Mouse (Mus musculus) left cerebral cortex, postnatal 10 days (tissue): Measurements from ENCODE around the gene Zfp512. TPM values are rescaled to one million over a fixed set of nuclear protein-coding genes. Genes with fewer than 3 reads are reported as not detected.
"Not testable (repeated sequence)": the region's sequence is repeated elsewhere in the genome, so short reads cannot be mapped to it uniquely, and the experiment has no call there.

ENCODE experiments used
- DNase-seq, 2 experiments: peaks; one replicate each; pipeline ENCODE4 v3.0.0; 2021 to 2022; ENCODE audit warnings: low spot score in 2 of 2, mixed read lengths in 1 of 2; ENCODE audit errors: extremely low spot score in 1 of 2
- intact Hi-C: fragments of 180-260 bp; cut with DNase I; formaldehyde crosslinking; loops from one replicate; pipeline ENCODE4 v1.15.1; 2025
- total RNA-seq, 2 experiments: library from RNA; stranded (reverse); gene quantifications; 2 replicates each; pipeline ENCODE4 v1.2.3; 2021

The Zfp512 gene
- total RNA-seq: 10 to 100 TPM; 58.2 to 60.8 TPM

DNA sequence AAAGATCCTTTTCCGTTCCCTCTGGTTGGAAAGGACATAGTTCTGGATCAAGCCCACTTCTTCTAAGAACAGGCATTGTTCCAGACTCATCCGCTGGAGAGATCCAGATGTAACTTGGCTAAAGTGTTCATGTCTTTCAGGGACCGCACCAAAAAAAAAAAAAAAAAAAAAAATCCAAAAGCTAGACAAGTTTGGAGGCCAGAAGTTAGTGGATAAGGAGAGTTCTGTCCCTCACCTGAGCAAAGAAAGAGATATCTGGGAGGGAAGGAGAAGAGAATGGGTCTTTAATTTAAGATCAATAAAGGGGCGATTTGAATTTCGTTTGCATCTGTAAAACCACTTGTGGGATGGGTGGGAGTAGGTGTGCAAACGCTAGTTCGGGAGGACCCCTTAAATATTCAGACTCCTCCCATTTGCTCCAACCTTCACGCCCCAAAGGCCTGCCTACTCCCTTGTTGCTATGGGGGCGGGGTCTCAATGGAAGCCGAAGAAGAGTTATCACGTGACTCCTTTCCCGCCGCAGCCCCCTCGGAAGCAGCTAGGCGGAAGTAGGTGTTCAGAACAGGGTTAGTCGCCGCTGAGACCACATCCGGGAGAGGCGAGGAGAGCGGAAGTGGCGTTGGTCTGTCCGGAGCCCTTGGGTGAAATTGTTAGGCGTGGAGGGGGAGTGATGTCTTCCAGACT lies at the start of gene Zfp512:
Zfp512 (plus strand) TSS at position 554 of the 684 bp plus-strand sequence.
- intact Hi-C loops: no loop called here
- DNase-seq: peak; percentile 95 to 97

DNA sequence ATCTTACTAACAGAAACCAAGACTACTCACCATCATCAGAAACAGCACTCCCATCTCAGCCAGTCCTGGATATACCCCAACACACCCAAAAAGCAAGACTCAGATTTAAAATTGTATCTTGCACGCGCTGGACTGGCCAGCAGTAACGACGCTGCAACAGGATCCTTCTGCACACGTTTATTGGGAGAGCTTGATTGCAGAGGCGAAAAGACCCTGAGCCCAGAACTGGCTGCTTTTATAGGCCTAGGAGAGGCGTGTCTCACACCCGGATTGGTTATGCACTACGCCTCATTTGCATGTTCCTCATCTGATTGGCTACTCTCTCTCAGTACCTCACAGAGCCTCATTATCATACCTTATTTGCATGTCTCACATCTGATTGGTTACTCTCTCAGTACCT lies 17.5 kb upstream of the Zfp512 start:
- intact Hi-C loops, DNase-seq: not testable (repeated sequence)

- intact Hi-C loops: no loop called here
- DNase-seq: no peak
Measured at GRCm38 (mm10) chr5:31451336-31451735, 895 bp upstream of the Zfp512 start.

DNA sequence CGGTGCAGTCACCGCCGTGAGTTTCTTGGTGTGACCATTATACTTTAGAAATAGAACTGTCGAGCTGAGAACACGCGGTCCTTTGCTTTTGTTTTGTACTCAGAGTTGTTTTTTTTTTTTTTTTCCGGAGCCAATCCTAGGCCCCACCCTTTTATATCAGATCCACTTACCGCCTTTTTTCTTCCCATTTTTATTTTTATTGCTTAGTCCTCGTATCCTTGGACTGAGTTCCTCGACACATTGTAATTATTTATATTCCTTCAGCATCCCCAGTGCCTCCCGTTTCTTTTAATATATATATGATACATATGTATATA lies 289 bp downstream of the Zfp512 start:
- intact Hi-C loops: no loop called here
- no peak for DNase-seq

DNA sequence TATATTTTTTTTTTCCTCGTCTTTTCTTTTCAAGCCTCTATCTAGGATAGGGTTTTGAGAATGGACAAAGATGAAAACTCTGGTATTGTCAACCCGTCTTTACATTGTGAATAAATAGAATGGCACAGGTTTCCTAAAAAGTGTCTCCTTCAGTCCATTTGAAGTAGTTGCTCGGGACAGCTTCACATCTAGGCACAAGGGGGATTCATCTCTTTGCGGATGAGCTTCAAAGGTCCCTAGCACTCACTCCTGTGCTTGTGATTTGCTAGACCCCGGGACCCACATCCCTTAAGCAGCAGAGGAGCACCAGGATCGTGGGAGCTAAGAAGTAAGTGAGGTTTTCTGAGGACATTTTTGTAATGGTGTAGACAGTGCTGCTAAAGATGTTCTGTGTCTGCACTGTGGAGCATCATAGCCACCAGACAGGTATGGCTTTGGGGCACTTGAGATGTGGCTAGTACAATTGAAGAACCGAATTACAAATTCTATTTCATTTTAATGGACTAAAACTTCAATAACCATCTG lies 717 bp downstream of the Zfp512 start:
- intact Hi-C loops: no loop called here
- DNase-seq: no peak

DNA sequence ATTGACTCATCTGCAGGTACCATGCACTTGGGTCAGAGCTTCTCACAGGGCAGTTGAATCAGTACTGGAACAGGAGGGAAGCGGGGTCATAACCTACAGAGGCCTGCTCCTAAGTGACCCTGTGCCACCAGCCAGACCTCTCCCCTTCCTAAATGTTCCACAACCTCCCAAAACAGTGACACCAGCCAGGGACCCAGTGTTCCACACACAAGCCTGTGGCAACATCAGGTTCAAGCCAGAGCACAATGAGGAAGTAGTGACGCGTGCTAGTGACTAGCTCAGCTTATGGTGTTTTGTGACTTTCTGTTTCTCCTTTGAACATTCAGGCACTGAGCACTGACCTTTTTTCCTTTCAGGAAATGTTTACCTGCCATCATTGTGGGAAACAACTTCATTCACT lies 15.6 kb downstream of the Zfp512 start:
- intact Hi-C loops: loop anchor here (5.0 kb wide), 1 partner anchor 180 kb away; no protein-coding TSS in a partner anchor
- no peak for DNase-seq

GRCm38 (mm10) chr5:31469711-31470110 lies 17.5 kb downstream of the Zfp512 start:
- intact Hi-C loops: loop anchor here (5.0 kb wide), 1 partner anchor 182 kb away; no protein-coding TSS in a partner anchor
- DNase-seq: peak in 1 of 2 experiments; percentile 30

- peak in 1 of 2 experiments; percentile 73 for DNase-seq
- intact Hi-C loops: no loop called here
Measured at GRCm38 (mm10) chr5:31470334-31470733, 18.1 kb downstream of the Zfp512 start.

DNA sequence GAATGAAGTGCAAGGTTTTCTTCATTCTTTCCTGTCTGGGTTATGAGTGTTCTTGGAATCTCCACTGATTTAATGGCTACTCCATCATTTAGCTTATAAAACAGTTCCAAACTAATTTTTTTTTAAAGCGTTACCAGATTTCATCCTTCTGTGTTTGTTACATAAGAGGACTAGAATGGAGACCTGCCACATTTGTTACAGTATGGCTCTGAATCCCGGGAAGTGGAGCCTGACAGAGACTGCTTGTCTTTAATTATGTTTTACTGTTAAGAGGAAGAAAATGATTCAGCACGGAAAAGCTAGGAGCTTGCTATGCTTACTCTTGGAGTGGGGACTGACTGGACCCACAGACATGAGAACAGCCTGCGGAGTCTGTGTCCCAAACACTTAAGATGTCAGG lies 28.3 kb downstream of the Zfp512 start:
- intact Hi-C loops: no loop called here

GRCm38 (mm10) chr5:31485440-31485839 lies 33.2 kb downstream of the Zfp512 start, which contains the start of gene 4930548H24Rik:
TSS of gene 4930548H24Rik (plus strand) at chr5:31485740.
- intact Hi-C loops: no loop called here
- no peak for DNase-seq

More for the DNA sequence above, 28.3 kb downstream of the Zfp512 start:
- no peak for DNase-seq

DNA sequence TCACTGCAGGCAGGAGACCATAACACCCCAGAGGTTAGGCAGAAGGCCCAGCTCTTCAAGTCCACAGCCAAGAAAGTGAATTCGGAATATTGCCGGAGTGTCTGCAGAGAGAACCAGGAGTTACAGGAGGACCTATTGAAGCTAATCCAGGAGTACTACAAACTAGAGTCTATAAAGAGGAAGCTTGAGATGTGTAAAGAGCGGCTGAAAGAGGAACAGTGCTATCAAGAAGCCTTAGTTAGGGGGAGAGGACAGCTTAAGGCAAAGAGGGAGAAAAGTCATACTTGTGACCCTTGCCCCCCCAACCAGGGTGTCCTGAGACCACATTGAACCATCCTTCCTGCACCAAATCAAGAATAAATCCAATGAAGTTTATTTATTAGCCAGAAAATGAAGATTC lies 35.7 kb downstream of the Zfp512 start:
- DNase-seq: no peak
- intact Hi-C loops: no loop called here

DNA sequence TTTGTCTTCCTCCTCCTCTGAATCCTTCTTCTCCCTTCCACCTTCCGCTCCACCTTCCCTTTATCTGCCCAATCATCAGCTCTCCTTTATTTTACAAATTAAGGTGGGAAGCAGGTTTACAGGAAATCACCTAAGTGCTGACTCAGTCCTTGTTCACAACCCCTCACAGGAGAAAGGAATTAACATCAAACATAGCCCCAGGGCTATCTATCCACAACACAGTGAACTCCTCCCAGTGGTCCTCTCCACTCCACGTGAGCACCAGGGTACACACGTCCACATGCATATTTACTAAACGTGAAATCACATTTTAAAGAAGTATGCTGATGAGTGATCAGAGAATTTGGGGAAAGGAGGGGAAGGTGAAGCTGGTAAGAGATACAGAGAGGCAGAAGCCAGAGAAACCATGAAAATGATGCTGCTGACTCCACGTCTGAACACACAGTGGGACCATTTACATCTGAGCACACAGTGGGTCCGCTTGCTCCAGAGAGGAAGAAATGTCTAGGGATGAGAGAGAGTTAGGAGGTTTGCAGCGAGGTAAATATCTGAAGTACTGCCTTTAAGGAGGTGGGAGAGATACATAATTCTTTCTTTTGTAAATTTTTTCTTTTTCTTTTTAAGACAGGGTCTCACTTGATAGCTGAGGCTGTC lies 37.0 kb downstream of the Zfp512 start:
- DNase-seq: no peak
- intact Hi-C loops: no loop called here

GRCm38 (mm10) chr5:31492031-31492430 lies 39.8 kb downstream of the Zfp512 start:
- intact Hi-C loops: no loop called here
- DNase-seq: no peak

- intact Hi-C loops: no loop called here
- peak; percentile 94 to 96 for DNase-seq
Measured at GRCm38 (mm10) chr5:31494513-31495297, 42.5 kb downstream of the Zfp512 start, which contains the start of gene Gpn1. TSS of gene Gpn1 (plus strand) at chr5:31494741.

DNA sequence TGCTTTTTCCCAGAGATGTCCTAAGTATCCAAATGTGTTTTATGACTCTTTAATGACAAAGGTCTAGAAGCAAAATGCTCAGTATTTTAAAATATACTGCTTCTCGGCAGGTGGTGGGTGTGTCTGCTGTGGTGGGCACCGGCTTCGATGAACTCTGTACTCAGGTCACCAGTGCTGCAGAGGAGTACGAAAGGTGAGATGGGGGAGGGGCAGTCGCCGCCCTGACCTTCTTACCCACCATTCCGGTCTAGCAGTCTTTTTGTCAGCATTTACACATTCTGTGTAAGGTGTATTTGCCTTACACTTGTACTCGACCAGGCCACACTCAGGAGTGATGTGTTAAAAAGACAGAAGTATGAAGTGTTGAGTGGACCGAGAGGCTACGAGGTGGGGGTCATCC lies 52.6 kb downstream of the Zfp512 start:
- intact Hi-C loops: loop anchor here (5.0 kb wide), 1 partner anchor 37 kb away; no protein-coding TSS in a partner anchor
- no peak for DNase-seq

- DNase-seq: no peak
- intact Hi-C loops: no loop called here
Measured at GRCm38 (mm10) chr5:31512481-31512880, 60.2 kb downstream of the Zfp512 start.

DNA sequence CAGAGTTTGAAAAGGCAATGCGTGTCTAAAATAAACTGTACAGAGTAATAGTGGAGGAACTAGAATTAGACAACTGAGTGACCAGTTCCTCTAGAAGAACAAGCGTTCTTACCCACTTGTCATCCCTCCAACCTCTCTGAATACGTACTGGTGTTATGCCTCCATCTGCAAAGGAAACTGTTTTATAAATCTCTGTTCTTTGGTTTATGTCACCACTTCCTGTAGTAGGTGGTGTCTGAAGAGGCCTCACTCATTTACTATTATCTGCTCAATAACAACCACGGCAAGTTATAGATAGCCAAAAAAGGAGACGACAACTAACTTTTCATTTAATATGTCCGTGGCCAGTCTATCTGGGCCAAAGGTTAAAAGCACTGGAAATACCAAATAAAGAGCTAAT lies 68.3 kb downstream of the Zfp512 start:
- DNase-seq: no peak
- intact Hi-C loops: no loop called here

DNA sequence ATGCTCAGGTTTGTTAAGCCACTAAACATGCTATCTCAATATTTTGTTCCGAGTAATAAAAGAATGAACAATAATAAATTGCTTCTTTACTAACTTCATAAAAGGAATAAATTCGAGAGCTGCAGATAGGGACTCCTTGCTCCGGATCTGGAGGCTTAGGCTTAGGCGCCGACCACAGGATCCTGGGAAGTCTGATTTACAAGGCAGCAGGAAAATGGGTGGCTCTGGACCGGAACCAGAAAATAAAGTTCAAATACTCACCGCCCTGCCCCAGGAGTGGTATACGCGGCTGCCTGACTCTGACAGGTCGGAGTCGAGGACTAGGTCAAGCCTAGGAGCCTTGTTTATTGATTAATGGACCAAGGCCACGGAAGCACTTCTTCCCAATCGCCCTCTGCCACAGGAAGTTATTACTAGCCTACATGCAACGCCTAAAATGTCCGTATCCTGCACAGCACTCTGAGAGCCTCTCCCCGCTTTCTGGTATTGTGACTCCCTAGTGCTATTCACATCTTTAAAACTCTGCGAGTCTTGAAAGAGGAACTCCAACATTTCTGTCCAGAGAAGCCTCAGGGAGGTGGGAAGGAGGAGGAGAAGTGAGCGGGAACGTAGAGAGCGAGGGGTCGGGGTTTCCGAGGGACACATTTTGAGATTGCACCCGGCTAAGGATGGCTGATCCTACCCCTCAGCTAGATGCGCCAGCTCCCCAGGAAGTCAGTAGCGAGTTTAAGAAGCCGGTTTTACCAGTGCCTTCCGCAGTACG lies 74.3 kb downstream of the Zfp512 start, which contains the start of gene Slc4a1ap:
Slc4a1ap (plus strand) TSS at position 642 of the 763 bp plus-strand sequence.
- intact Hi-C loops: no loop called here

More for the DNA sequence above, 74.3 kb downstream of the Zfp512 start, which contains the start of gene Slc4a1ap:
- peak; percentile 70 to 77 for DNase-seq
